Mouse (Mus musculus): Measurements from ENCODE around the gene Cdkal1. TPM values are rescaled to one million over a fixed set of nuclear protein-coding genes. Genes with fewer than 3 reads are reported as not detected.

The Cdkal1 gene
- total RNA-seq, 2 experiments from 2014 or later: 23.7 to 26.3 TPM

DNA sequence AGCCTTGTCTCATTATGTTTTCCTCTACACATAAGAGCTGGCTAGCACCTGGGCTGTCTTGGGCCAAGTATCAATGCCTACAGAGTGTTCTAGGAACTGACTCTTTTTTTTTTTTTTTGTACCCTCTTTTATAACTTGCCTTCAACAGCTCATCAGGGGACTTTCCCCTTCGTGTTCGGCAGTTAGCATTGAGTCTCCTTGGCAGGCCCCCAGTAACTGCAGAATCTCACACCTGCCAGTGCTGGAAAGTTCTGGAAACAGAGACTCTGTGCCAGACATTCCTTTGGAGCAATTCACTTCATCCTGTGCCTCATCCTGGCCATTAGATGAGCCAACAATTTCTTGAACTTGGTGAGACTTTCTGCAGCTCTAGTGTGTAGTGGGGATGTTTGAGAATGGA, 652.9 kb downstream of the Cdkal1 start:
- DNase-seq (ENCODE audit: low spot score in 2 of 2): no peak

DNA sequence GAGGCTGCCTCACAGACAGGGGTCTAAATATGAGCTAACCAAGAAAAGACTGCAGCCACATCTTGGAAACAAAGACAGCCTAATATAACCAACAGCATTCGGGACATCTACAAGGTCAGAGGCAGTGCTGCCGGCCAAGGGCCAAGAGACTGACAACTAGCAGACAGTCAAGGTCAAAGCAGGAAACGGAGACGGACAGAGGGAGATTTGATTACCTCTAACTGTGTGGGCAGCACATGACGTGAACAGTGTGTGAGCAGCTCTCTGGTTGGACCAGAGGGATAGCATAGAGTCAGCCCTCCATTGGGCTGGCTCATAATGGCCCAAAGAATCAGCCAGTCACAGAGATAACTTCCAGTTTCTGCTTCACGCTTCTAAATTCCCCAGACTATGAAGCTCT, 655.8 kb downstream of the Cdkal1 start:
- no peak for DNase-seq (ENCODE audit: low spot score in 2 of 2)

DNA sequence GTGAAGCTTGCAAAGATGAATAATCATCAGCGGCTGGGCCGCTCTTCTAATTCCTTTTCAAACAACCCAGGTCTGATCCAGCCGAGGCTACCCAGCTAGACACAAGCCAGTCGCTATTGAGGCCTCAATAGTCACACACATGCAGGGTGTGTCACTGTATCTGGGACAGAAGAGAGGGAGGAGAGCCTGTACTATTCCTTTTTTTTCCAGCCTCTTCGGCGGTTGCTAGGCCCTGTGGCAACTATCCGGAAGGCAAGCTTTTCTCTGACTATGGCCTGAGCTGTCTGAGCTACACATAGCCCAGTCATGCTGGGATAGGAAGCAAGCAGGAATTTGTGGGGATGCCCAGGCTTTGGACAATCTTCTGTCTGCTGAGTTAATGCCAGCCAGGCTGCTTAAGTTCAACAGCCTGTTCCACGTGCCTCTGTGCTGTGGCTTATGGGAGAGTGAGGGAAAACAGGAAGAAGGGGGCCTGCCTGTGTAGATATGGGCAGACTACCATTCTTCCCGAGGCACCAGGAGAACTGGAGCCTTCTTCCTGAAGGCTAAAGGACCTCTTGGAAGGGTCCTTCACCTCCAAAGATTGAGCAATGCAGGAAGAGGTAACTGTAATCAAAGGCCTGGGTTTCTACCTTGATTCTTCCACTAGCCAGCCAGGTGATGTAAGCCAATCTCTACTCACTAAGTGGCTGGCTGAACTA, 658.5 kb downstream of the Cdkal1 start:
- DNase-seq (ENCODE audit: low spot score in 2 of 2): no peak

DNA sequence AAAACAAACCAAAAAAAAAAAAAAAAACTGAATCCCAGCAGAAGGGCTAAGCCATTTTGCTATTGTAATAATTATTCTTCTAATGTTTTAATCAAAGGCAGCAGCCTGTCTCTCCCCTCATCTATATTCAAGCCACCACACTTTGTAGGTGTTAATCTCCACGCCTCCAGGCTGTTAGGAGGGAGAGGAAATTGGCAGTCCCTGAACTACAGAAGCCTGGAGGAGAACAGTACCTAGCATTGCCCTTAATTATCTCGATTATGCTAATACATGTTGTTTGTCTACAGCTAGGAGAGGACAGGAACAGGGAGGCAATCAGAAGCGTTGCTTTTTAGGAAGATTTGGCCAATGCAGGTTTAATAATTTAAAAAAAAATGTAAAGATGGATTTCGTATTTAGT, 659.8 kb downstream of the Cdkal1 start:
- no peak for DNase-seq (ENCODE audit: low spot score in 2 of 2)

DNA sequence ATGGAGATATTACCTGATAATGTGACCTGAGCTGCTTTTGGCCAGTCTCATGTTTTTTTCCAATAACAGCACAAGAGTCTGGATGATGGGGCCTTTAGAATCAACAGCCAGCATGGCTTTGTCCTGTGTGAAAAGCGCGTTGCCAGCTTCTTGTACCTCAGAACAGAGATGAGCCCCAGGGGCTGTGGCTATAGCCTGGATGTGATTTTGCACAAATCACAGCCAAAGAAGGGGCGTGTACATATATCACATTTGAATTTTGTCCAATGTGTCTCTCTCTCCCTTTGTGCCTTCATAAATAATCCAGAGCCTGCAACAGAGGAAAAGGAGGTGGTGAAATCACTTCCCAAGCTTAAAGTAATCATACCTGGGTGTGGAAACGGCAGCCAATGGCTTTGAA, 660.5 kb downstream of the Cdkal1 start:
- no peak for DNase-seq (ENCODE audit: low spot score in 2 of 2)

DNA sequence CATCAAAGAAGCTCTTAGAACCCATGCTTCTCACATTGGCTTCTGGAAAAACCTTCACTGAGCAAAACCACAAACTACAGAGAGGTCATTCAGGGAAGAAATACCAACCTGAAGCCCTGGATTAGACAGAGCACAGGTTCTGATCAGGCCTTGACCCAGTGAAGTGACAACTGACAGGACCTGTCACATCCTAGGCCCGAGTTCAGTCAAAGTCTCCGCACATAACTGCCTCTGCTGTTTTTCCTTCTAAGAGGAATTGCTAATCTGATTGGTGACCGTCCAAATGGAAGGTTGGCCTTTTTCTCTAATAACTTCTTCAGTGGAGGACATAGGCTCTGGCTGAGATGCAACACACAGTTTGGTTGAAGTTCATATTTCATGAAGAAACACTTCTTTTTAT, 662.8 kb downstream of the Cdkal1 start:
- no peak for DNase-seq (ENCODE audit: low spot score in 2 of 2)

DNA sequence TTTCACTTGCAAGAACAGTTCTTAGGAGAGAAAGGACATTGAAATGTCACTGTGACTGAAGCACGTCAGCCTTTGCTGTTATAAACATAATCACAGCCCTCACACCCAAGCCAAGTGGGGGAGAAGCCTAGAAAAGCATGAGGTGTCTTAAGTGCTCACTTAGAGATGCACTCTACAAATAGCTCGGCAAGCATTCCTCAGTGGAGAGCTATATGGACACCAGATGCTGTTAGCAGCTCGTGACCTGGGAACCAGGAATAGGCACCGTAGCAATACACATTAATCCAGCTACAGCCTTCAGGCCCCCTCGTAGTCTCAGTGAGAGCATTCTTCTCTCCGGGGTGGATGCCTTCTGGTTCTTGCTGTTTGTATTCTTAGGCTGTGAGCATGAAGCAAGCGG, 664.9 kb downstream of the Cdkal1 start:
- DNase-seq (ENCODE audit: low spot score in 2 of 2): no peak

DNA sequence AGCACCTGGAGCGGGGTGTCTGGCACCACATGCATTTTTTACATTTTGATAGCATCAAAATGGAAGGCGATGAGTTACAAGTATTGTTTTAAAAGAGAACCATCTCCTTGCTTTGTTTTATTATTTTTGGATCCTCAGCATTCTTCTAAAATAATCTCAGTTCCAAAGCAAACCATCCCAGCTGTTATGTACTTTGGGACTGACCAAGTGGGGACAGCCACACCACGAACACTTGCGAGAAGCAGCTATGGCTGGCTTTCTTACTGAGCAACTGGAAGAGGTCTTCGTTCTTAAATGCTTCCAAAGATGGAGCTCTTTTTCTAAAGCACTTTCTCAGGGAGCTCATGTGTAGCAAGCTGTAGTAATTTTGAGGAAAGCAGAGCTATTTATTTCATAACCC, 668.7 kb downstream of the Cdkal1 start:
- no peak for DNase-seq (ENCODE audit: low spot score in 2 of 2)

DNA sequence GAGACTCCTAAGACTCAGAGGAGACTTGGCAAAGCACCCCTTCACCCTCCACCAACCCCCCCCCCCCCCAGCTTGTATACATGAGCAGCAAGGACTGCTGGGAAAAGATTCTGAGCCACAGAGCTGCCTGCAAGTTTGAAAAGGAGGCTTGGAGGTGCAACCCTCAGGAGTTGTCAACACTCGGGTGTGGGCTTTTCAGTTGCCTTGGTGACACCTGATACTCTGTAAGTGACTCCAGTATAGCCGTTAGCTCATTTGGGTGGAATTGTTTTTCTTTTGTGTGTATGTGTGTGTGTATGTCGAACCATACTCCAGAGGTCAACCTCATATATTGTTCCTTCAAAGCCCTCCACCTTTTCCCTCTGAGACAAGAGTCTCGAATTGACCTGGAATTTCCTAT, 669.9 kb downstream of the Cdkal1 start:
- DNase-seq (ENCODE audit: low spot score in 2 of 2): no peak

DNA sequence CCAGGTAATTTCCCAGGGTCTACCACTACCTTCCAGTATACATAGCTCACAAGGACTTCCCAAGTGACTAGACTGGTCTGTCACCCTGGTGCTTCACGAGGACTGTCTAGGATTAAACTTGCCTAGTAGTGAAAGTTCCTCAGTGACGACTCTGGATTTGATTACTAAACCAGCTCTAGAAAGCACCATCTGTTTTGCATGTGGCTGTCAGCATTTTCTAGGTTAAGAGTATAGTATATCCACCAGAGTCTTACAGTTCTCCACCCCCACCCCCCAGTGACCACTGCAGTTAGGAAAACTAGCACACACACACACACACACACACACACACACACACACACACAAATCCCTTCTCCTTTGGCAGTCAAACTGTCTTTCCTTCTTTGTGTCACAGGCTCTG, 670.9 kb downstream of the Cdkal1 start:
- no peak for DNase-seq (ENCODE audit: low spot score in 2 of 2)

DNA sequence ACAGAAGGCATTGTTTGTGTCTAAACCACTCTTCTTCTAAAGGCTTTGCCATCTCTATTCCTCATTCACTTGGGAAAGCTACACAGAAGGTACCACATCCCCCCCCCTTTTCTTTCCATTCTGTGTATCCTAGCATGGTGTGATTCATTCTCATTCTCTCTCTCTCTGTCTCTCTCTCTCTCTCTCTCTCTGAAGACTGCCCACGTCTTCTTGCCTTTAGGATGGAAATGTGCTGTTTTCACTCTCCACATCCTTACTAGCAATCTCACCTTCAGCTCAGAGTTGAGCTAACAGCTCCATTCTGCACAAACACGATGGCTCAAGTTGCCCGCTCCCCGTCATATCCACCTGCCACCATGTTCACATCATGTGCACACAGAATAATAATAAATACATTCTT, 675.6 kb downstream of the Cdkal1 start:
- no peak for DNase-seq (ENCODE audit: low spot score in 2 of 2)

DNA sequence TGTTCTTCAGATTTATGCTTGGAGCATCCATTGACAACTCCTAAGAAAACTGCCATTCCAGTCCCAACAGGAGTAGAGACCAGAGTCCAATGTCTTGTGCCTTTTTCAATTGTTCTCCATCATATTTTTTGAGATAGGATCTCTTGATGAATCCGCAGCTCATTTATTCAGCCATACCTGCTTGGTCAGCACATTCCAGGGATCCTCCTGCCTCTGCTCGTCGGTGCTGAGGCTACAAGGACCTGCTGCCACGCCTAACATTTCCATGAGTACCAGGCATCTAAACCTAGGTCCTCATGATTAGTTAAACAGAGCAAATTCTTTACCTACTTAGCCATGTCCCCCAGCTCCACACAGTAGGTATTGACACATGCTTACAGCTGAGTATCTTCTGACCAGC, 676.2 kb downstream of the Cdkal1 start:
- DNase-seq (ENCODE audit: low spot score in 2 of 2): no peak

DNA sequence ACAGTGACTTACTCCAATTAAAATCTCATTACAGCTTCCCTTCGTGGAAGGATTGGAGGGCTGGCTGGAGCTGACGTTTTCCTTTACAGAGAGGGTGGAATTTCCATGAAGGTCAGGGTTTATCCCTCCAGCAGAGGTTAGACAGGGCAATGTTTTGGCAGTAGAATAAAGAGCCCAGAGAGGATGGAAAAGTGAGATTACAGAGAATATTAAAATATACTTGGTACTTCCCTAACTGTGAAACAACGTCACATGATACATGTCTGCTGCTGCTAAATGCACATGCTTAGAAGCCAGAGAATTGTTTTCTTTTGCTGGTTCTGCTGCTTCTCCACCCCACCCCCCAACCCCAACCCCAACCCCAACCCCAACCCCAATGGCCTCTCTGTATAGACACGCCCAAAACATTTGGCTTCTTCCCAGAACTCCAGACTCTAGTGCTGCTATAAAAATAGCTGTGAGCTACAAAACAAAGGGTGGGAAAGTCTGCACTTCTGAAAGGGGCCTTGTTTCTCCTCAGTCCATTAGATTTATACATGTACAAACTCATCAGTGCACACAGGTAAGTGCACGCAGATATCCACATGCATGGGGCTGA, 677.5 kb downstream of the Cdkal1 start:
- DNase-seq (ENCODE audit: low spot score in 2 of 2): no peak

DNA sequence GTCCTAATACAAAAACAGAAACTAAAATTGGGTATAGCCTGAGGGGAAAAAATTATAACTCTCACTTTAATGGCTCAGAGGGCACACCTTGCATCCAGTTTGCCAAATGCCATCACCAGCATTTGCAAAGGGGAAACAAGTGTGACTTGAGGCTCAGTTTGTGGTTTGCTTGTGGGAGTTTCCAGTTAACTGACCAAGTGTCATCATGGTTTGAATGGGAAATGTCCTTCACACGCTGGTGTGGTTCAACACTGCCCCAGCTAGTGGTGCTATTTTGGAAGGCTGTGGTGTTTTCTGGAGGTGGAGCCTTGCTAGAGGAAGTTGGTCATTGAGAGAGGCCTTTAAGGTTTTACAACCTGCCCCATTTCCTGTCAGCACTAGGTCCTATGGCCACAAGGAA, 686.1 kb downstream of the Cdkal1 start:
- no peak for DNase-seq (ENCODE audit: low spot score in 2 of 2)

DNA sequence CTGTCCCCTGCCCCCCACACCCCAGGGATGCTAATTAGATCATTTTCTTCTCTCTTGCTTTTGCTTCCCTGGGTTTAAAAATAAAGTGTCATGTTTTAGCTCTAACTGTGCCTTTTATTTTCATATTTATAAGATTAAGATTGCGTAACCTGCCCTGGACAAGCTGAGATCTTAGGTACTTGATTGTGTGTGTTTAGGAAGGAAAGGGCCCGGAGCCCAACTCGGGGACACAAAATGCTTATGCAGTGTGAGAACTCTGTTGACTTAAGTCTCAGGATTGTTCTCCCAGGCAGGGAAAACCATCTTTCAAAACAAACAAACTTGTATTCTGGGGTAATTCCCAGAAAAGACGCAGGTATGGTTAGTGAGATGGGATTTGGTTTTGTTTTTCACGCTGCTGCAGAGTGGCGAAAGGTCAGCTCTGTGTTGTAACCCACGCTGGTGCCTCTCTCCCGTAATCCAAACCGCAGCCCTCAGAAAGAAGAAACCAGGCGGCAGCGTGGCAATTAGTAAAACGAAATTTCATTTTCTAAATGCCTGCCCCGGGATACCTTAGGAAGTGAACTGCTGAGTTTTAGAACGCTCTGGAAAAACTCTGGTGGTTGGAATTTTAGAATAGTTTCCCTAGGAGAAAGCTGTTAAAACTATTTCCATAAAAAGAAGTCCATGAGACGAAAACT, 690.5 kb downstream of the Cdkal1 start:
- DNase-seq (ENCODE audit: low spot score in 2 of 2): no peak

DNA sequence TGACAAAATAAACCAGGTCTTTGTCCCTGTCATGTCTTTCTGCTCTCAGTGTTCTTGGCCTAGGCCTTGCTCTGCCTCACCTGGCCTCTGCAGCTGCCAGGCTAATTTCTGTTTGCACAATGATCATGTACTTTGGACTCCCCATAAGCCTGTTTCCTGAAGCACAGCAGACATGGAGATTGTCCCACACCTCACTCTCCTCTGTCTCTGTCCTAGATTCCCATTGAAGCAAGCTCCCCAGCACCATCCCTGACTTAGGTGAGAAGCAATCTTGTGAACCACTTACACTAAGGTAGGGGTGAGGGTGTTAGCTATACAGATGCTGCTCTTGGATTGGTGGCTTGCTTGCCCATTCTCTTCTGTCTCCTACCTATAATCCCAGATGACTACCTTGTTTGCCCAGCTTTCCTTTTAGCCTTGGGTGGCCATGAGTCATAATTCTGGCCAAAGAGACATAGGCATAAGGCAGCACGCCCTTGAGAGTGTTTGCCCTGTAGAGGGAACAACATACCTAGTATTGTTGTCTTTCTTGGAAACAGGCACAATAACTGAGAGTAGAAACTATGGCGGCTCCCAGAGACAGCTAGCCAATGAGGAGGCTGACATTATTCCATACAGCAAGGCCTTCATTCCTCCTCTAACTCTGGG, 692.5 kb downstream of the Cdkal1 start:
- no peak for DNase-seq (ENCODE audit: low spot score in 2 of 2)

DNA sequence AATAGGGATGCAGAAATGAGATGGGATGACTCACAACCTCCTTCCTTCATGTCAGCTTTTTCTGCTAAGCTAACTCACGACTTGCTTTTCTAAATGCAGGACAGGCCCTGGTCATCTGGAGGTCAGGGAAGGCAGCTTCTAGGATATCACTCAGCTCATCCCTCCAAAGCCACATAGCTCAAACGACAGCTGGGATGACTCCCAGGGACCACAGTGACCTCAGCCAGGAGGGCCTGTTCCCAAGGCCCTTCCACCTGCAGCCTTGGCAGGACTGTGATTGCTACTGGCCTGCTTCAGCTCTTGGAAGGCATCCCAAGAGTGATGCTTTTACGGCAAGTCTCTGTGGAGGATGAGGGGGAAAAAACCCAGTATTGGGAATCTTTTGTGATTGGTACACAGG, 693.0 kb downstream of the Cdkal1 start:
- no peak for DNase-seq (ENCODE audit: low spot score in 2 of 2)

DNA sequence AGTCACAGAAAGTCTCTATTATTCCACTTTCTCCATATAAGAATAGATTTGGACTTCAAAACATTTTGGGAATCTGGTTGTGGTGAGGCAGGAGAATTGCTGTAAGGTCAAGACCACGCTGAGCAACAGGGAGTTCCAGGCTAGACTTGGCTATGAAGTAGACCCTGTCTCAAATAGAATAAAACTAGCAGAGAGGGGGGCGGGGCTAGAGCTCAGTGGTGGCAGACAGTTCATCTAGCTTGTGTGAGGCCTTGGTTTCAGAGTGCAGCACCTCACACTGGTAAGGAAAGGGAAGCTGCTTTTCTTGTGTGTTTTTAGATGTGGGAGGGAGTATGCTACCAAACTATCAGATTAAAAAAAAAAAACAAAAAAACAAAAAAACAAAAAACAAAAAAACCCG, 694.0 kb downstream of the Cdkal1 start:
- no peak for DNase-seq (ENCODE audit: low spot score in 2 of 2)

DNA sequence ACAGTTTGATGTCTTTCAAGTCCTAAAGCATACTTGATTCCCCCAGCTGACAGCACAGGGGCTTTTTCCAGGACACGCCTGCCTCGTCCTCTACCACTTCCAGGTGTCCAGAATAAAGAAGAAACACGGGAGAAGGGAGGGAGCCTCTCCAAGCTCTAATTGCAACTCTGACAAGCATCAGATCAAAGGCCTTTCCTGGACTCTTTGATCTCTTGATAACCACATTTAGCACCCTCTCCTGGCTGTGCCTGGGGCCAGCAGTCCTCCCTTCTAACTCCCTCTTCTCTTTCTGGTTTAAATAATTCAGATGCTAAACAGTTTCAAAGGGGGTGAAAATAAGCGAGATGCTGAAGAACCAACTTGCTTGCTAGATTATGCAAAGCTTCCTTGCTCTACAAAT, 698.8 kb downstream of the Cdkal1 start:
- DNase-seq (ENCODE audit: low spot score in 2 of 2): no peak

DNA sequence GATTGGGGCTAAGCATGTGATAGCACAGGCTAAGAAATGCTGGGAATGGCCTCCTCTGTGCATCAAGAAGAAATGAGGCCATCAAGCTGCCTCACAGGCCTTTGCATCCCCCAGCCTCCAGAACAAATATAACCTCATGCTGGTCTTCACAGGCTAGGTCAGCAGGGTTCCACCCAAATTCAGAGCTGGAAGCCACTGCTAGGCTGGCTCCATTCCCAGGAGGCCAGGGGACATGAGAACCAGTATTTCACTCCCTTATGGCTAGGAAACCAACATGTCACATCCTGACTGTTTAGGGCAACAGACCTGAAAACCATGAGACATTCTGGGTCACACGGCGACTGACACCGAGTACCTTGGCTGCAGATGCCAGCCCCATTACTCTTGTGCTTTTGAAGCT, 700.2 kb downstream of the Cdkal1 start:
- no peak for DNase-seq (ENCODE audit: low spot score in 2 of 2)

DNA sequence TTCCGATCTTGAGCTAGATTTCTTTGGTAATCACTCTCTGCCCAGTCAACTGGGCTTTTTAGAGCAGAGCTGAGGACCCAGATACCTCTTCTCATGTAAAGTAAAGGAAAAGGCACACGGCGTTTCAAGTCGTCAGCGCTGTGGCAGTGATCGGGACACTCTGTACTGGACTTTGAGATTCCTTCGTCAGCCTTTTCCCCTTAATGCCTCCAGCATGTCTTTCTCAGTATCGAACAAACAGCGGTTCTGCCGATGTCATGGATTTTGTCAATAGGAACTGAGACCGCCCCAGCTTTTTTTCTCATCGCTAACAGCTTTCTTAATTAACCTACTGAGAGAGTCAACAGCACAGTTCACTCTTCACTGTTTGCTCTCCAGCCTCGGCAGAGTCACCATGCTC, 705.4 kb downstream of the Cdkal1 start:
- no peak for DNase-seq (ENCODE audit: low spot score in 2 of 2)

DNA sequence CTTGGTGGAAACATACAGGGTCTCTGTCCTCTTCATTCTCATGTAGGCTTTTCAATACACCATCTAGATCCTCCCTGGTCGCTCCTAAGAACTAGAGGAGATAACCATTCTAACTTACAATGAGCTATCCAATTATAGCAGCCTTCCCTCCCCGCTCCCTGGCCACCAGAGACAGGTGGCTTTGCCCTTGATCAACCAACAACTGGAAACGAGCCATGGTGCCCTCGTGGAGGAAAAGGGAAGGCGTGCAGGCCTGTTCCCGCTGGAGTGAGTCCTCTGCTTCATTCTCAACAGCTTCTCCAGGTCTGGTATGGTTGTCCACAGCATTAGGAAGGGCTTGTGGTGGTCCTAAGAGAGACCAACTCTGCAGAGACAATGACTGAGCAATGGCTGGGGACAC, 706.1 kb downstream of the Cdkal1 start:
- DNase-seq (ENCODE audit: low spot score in 2 of 2): no peak
